Mouse (Mus musculus): ENCODE data around the gene Dock8. TPM values are rescaled to one million over a fixed set of nuclear protein-coding genes. Genes with fewer than 3 reads are reported as not detected.

The Dock8 gene
- total RNA-seq, 2 experiments from 2014 or later: 4.4 to 5.2 TPM

- DNase-seq (ENCODE audit: low spot score in 2 of 2): no peak
These were observed 244.2 kb downstream of the Dock8 start for GRCm38 (mm10) chr19:25243566-25243965.

- no peak for DNase-seq (ENCODE audit: low spot score in 2 of 2)
These were observed 246.7 kb downstream of the Dock8 start for GRCm38 (mm10) chr19:25246062-25246461.

GRCm38 (mm10) chr19:25247858-25248552 lies 248.7 kb downstream of the Dock8 start:
- DNase-seq (ENCODE audit: low spot score in 2 of 2): no peak

- DNase-seq (ENCODE audit: low spot score in 2 of 2): no peak
These were observed 249.9 kb downstream of the Dock8 start for GRCm38 (mm10) chr19:25249230-25249629.

GRCm38 (mm10) chr19:25251610-25252140 lies 252.3 kb downstream of the Dock8 start:
- DNase-seq (ENCODE audit: low spot score in 2 of 2): no peak

Other genes starting within 250 kb of the Dock8 start
- 10 to 100 TPM; 59.6 to 63.6 TPM for gene Pgm5, start 137.7 kb upstream of the Dock8 start, total RNA-seq (2021)
- 100 to 1,000 TPM; 262 to 272 TPM for gene Gm10053, start 123.8 kb upstream of the Dock8 start, total RNA-seq (2021)
- not detected for gene Foxd4, start 98.3 kb upstream of the Dock8 start, total RNA-seq (2021)
- gene Cbwd1, start 37.9 kb upstream of the Dock8 start, total RNA-seq (2021): 10 to 100 TPM; 11.5 to 13.0 TPM
- 10 to 100 TPM; 34.4 to 35.9 TPM for gene Kank1, start 237.4 kb downstream of the Dock8 start, total RNA-seq (2021)

All from gastrocnemius, postnatal 4 days (tissue).